Mouse (Mus musculus) thymus, adult 2 months (tissue): Measurements from ENCODE around the gene Dnah7c. TPM values are rescaled to one million over a fixed set of nuclear protein-coding genes. Genes with fewer than 3 reads are reported as not detected.
"Not testable (repeated sequence)": the region's sequence is repeated elsewhere in the genome, so short reads cannot be mapped to it uniquely, and the experiment has no call there.

Experiments used
- DNase-seq: peaks from one replicate; pipeline ENCODE4 v3.0.0; 2021
- H3K27ac ChIP-seq: fragments of 200-500 bp; 2 replicates; pipeline ENCODE4 v1.5.1; 2012; ENCODE audit warnings: low read length, control low read depth; ENCODE audit not compliant: control insufficient read depth, insufficient read depth
- H3K27me3 ChIP-seq: fragments of 200-500 bp; 2 replicates; pipeline ENCODE4 v1.6.1; 2012; ENCODE audit warnings: mild to moderate bottlenecking, low read length, moderate library complexity, mixed read lengths; ENCODE audit not compliant: control insufficient read depth, insufficient read depth
- H3K36me3 ChIP-seq: fragments of 200-500 bp; 2 replicates; pipeline ENCODE4 v1.6.1; 2012; ENCODE audit warnings: mild to moderate bottlenecking, low read length, moderate library complexity; ENCODE audit not compliant: control insufficient read depth, insufficient read depth
- H3K4me1 ChIP-seq: fragments of 200-500 bp; replicated peaks from 2 replicates; pipeline ENCODE4 v1.6.1; 2012; ENCODE audit warnings: low read length; ENCODE audit not compliant: control insufficient read depth, insufficient read depth
- H3K4me3 ChIP-seq: fragments of 200-500 bp; 2 replicates; pipeline ENCODE4 v1.5.1; 2012; ENCODE audit warnings: mild to moderate bottlenecking, low read length, control low read depth, moderate library complexity; ENCODE audit not compliant: control insufficient read depth, insufficient read depth
- CTCF ChIP-seq: fragments of 200-500 bp; IDR thresholded peaks from 2 replicates; pipeline ENCODE4 v1.5.1; 2012; ENCODE audit warnings: mild to moderate bottlenecking, control low read depth, low read length, moderate library complexity, borderline replicate concordance; ENCODE audit not compliant: control insufficient read depth, poor library complexity, insufficient read depth; ENCODE audit errors: extremely low read depth
- POLR2A ChIP-seq: fragments of 200-500 bp; IDR thresholded peaks from 2 replicates; pipeline ENCODE4 v1.6.1; 2012; ENCODE audit warnings: mild to moderate bottlenecking, low read length, control low read depth, moderate library complexity; ENCODE audit not compliant: control insufficient read depth, poor library complexity, insufficient read depth; ENCODE audit errors: extremely low read depth
- WGBS: fragments of 180-500 bp; shearing (Covaris S2); methylation state at CpG from one replicate; pipeline ENCODE4 v1.1.7; 2018; 5-methylcytosine and 5-hydroxymethylcytosine counted together
- polyA plus RNA-seq: library from polyadenylated mRNA; depleted of rRNA; stranded (reverse); fragments of >200 nt; gene quantifications from 2 replicates; pipeline ENCODE4 v1.2.3, GENCODE M21; 2012

Dnah7c gene
- polyA plus RNA-seq, 1 experiment, result 0.01 TPM

DNA sequence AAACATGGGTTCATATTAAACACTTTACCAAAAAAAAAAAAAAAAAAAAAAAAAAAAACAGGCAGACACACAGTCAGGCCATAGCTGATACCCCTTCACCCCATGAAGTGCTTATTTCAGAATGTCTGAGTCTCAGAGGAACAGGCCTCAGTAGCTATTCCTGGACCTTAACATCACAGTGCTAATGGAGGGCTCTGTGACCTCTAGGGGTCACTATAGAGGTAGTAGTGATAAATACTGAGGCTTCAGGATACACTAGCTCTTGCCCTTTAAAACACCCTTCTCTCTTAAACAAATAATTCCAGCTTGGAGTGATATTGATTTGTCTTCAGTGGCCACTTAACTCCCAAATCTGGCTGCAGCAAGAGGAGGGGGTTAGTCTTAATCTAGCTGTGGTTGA lies 343.9 kb downstream of the Dnah7c start:
- not testable (repeated sequence) for H3K4me1 ChIP-seq, H3K4me3 ChIP-seq, H3K27ac ChIP-seq, H3K36me3 ChIP-seq, H3K27me3 ChIP-seq, DNase-seq

DNA sequence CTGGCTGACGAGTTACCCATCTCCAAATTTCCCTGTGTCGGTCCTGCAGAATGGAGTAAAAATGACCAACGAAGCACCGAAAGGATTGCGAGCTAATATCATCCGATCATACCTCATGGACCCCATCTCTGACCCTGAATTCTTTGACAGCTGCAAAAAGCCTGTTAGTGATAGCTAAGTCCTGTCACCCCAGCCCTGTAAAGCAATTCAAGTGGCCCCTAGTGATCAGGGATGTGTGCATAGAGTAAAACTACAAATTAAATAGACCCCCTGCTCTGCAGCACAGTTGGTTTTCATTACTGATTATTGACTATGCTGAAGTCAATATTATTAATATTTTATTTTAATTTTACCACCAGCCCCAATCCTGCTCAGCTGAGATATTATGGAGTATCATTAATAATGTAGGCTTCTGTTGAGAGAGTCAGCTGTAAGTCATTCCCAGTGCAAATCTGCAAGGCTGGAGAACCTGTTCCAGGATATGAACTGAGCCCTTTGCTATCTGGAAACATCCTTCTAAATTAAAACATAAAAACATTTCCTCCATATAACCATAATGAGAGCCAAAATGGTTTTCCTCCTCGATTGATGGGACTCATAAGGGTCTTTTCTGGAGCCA lies 344.8 kb downstream of the Dnah7c start:
- H3K27ac ChIP-seq, H3K27me3 ChIP-seq, H3K36me3 ChIP-seq, H3K4me3 ChIP-seq, H3K4me1 ChIP-seq, DNase-seq: not testable (repeated sequence)
- WGBS, result 91% methylated on average over 7 of the region's 7 CpGs

DNA sequence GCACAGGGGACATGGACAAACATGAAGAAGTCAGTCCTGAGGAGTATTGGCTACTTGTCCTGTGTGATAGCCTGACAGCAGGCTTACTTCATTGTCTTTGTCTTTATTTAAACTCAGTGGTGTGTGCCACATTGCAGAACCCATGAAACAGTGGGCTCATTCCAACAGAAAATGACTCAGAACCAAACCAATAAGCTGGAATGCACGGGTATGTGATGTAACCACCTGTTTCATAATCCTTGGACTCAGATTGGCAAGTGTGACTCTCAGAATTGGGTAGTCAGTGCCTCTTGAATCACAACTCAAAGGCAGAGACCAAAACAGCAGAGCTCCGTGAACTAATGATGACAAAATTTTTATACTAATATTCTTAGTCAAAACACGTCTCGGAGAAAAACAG lies 356.8 kb downstream of the Dnah7c start:
- H3K4me1 ChIP-seq, H3K27ac ChIP-seq, H3K4me3 ChIP-seq, H3K27me3 ChIP-seq, DNase-seq, H3K36me3 ChIP-seq: not testable (repeated sequence)
- WGBS, result 85% methylated on average over 4 of the region's 4 CpGs

DNA sequence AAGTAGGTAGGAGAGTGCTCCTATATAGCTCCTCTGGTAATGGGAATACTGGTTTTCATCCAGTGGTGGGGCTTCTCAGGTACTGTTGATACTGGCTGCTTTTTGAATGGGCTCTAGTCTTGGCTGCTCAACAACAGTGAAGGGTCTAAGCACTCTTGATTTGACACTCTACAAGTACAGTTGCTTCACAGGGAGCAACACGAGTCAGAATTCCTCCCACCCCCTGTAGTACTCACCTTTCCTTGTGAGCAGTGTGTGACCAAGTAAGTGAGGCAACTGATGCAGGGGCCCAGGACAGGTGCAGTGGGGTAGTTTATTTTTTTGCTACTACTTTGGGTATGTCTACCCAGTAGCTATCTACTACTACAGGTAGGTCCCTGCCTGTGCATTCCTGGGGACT lies 379.7 kb downstream of the Dnah7c start:
- 78% methylated on average over 1 of the region's 1 CpGs for WGBS
- Histone ChIP-seq H3K4me1 (no peaks in the 10 kb centered on the region), H3K27me3 (no peaks in the 10 kb centered on the region), H3K36me3 (no peaks in the 10 kb centered on the region), H3K4me3 (no peak overlapping the region), H3K27ac (no peak overlapping the region)
- DNase-seq, result no peak
- no peak for TF ChIP-seq CTCF
- TF ChIP-seq POLR2A, result no peak

DNA sequence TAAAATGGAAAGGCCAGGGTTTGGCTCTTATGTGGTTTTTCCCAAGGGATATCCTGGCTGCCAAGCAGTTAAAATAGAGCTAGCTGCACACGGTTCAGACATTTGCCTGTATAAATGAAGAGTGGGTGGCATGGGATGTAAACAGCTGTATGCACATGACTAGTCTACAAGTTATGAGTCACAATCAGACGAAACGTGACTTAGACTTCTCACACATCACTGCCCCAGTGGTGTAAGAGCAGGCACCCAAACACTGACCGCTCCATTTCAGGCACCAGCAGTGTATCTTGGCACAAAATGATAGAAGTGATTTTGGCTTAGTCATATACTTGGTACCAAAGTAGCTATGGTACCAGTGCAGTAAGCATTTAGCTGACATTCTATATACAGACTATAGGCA lies 383.2 kb downstream of the Dnah7c start:
- not testable (repeated sequence) for DNase-seq, H3K36me3 ChIP-seq, H3K27ac ChIP-seq, H3K4me3 ChIP-seq, H3K27me3 ChIP-seq, H3K4me1 ChIP-seq
- 95% methylated on average over 4 of the region's 4 CpGs for WGBS

DNA sequence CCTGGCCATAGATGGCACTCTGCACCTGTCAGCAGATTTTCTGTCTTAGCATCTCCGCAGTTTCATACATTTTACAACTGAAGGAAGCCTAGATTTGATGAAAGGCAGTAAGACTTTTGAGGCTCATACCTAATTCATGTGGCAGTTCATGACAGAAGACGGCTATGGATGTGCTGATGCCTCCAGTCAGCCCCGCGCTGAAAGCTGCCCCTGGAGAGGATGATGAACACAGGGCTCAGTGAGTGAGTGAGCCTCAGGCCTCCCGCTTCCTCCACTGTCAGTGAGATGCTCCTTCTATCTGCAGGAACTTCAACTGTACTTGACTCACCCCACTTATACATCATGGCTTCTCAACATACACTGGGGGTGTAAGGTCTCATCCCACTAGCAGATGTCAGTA lies 392.5 kb downstream of the Dnah7c start:
- Histone ChIP-seq H3K27me3 (no peaks in the 10 kb centered on the region), H3K4me1 (no peaks in the 10 kb centered on the region), H3K4me3 (no peak overlapping the region), H3K27ac (no peak overlapping the region), H3K36me3 (peaks cover 5% of the 10 kb centered on the region; the same call in 1 of the 2 replicates)
- WGBS, result 99% methylated on average over 5 of the region's 5 CpGs
- no peak for DNase-seq
- TF ChIP-seq CTCF, result no peak
- TF ChIP-seq POLR2A, result no peak

DNA sequence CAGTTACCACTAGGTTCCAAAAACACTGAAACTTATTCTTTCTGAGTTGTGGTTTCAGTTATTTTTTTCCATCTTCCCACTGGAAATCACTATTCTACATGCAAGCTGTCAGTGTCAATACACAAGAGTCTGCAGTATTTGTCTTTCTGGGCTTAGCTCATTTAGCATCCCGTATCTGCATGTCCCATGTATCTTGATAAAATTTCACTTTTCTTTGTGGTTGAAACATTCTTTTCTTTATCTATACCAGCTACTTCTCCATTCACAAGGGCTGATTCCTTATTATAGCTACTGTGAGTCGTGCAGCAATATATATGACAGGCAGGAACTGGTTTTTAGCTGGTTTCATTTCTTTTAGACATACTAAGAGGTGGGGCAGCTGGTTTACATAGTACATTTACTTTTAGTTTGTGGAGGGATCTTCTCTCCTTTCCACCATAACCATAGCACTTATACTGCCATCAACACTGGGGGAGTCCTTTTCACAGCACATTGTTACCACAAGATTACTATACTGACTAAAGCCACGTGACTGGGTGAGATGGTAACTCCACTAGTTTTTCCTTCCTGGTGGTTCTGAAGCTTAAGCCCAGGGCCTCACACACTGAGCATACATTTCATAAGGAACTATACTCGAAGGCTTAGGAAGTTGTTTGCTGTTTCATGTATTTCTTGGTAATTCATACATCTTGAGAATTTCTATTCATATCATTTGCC lies 397.0 kb downstream of the Dnah7c start:
- Histone ChIP-seq H3K4me1 (no peaks in the 10 kb centered on the region), H3K4me3 (no peak overlapping the region), H3K27me3 (no peaks in the 10 kb centered on the region), H3K36me3 (peaks cover 5% of the 10 kb centered on the region; the same call in 1 of the 2 replicates), H3K27ac (no peak overlapping the region)
- DNase-seq, result no peak
- 87% methylated on average over 4 of the region's 4 CpGs for WGBS
- TF ChIP-seq POLR2A, result no peak
- TF ChIP-seq CTCF, result no peak
